Mouse (Mus musculus) T-helper 1 cell (primary cell): Measurements from ENCODE around the gene Spin1.
"Not testable (repeated sequence)": the region's sequence is repeated elsewhere in the genome, so short reads cannot be mapped to it uniquely, and the experiment has no call there.

ENCODE experiments used
- in situ Hi-C: fragments of 300-600 bp; cut with MboI, MseI; formaldehyde crosslinking; loops from one replicate; pipeline ENCODE4 v1.15.1; 2025; ENCODE audit warnings: high pct_unique_total_duplicates

Gene Spin1

GRCm38 (mm10) chr13:51094323-51095195 lies 6.1 kb upstream of the Spin1 start:
- in situ Hi-C loops, result loop anchor here (10.0 kb wide), 1 partner anchor 130 kb away; no protein-coding TSS in a partner anchor

GRCm38 (mm10) chr13:51095196-51095715 lies 5.4 kb upstream of the Spin1 start:
- in situ Hi-C loops, result loop anchor here (10.0 kb wide), 1 partner anchor 130 kb away; no protein-coding TSS in a partner anchor

DNA sequence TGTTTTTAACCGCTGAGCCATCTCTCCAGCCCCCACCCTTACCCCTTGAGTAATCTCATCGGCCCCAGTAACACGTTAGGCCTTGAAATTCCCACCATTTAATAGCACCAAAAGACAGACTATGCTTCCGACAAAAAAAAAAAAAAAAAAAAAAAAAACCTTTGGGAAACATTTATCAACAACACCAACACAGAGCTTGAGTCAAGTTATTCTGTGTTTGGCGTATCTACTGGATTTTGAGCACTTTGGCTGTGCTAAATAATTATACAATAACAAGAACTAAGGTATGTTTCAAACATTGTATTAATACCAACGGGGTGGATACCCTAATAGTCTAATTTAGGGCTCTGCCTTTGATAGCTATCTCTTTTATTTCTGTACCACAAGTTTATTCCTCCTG lies 4.0 kb upstream of the Spin1 start:
- in situ Hi-C loops, result loop anchor here (10.0 kb wide), 1 partner anchor 132 kb away; no protein-coding TSS in a partner anchor

- in situ Hi-C loops, result loop anchor here (10.0 kb wide), 2 partner anchors 135 to 315 kb away; no protein-coding TSS in a partner anchor
Measured at GRCm38 (mm10) chr13:51099560-51100232, 984 bp upstream of the Spin1 start.

DNA sequence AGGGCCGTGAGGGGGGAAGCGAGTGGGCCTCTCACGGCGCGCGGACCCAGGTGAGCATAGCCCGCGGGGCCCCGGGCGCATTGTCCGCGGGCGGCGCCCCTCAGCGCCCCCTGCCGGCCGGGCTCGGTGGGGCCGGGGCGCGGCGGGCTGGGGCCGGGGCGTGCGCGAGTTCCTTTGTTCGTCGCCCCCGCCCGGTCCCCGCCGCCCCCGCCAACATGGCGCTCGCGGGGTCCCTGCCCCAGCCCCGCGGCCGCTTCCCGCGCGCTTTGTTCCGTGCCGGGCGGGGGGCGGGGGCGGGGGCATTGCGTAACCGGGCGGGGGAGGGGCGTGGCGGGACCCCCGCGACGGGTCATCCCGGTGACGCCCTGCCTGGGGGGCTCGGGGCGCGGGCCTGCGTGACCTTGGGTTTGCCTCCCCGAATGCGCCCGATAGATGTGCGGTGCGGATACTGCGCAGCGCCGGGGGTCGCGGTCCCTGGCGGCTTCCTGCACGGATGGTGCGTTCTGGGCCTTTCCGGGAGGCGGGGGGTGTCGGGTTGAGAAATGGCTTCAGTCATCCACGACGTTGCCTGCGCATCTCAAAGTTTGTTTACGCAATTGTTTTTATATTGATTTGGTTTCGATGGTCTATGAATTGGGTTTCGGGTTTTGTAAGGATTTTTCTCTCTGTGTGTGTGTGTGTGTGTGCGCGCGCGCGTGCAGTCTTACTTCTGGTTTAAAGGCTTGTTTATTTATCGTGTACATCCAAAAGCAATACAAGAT lies 516 bp downstream of the Spin1 start:
- in situ Hi-C loops, result loop anchor here (10.0 kb wide), 1 partner anchor 314 kb away; no protein-coding TSS in a partner anchor

DNA sequence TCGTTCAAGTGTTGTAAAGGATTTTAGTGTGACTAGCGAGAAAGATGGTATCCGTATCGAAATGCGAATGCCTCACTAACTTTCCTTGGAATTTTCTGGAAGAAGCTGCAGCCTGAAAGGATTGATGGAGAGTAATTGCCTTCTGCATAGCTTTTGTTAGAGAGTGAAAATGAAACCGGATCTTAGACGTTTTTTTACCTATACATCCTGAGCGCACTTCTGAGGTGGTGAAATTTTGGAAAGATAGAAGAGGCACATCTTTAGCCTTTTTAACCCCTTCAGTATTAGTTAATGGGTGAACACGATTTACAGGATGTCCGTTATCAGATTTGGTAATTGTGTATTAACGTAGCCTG lies 1.1 kb downstream of the Spin1 start:
- in situ Hi-C loops, result loop anchor here (10.0 kb wide), 1 partner anchor 313 kb away; no protein-coding TSS in a partner anchor

- in situ Hi-C loops, result loop anchor here (10.0 kb wide), 1 partner anchor 312 kb away; no protein-coding TSS in a partner anchor
Measured at GRCm38 (mm10) chr13:51103111-51103725, 2.5 kb downstream of the Spin1 start.

DNA sequence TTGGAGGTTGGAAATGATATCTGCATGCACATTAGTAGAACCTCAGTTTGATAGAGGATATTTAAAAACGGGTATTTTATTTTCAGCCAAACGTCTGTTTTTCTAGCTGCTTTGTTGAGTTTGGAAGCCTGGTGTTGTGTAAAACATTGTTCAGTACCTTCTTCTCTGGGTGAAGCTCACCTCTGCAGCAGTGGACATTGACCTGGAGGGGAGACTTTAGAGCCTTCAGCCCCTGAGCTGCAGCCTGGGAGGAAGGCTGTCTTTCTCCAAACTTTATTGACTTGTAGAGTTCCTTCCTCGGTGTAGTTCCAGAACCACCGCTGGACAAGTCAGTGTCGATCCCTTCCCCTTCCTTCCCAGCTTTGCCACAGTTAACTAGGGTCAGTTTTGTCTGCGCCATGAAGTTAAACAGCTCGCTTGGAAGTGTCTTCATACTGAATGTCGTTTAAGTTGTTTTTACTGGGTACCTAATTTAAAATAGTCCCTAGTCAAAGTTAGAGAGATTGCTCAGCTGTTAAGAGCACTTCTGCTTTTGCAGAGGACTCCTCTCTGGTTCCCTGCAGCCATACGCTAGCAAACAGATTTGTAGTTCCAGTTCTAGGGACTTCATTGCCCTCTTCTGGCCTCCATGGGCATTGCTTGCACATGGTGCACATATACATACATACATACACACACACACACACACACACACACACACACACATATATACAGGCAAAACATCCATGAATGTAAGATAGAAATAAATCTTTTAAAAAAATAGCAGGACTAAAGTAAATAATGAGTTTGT lies 3.4 kb downstream of the Spin1 start:
- in situ Hi-C loops, result loop anchor here (10.0 kb wide), 1 partner anchor 311 kb away; no protein-coding TSS in a partner anchor

GRCm38 (mm10) chr13:51105861-51106655 lies 5.4 kb downstream of the Spin1 start:
- in situ Hi-C loops, result loop anchor here (5.0 to 10.0 kb wide), 2 partner anchors 309 to 541 kb away; partner anchors contain the start of gene Cks2

GRCm38 (mm10) chr13:51106816-51107215 lies 6.1 kb downstream of the Spin1 start:
- in situ Hi-C loops, result loop anchor here (5.0 to 10.0 kb wide), 2 partner anchors 308 to 540 kb away; partner anchors contain the start of gene Cks2

GRCm38 (mm10) chr13:51109517-51109916 lies 8.8 kb downstream of the Spin1 start:
- in situ Hi-C loops, result loop anchor here (5.0 to 10.0 kb wide), 2 partner anchors 305 to 538 kb away; partner anchors contain the start of gene Cks2

- in situ Hi-C loops, result not testable (repeated sequence)
Measured at GRCm38 (mm10) chr13:51114398-51114797, 13.7 kb downstream of the Spin1 start.

GRCm38 (mm10) chr13:51115762-51116161 lies 15.1 kb downstream of the Spin1 start:
- in situ Hi-C loops, result no loop called here

GRCm38 (mm10) chr13:51120734-51121133 lies 20.1 kb downstream of the Spin1 start:
- in situ Hi-C loops, result no loop called here

- in situ Hi-C loops, result no loop called here
Measured at GRCm38 (mm10) chr13:51121966-51122365, 21.3 kb downstream of the Spin1 start.

DNA sequence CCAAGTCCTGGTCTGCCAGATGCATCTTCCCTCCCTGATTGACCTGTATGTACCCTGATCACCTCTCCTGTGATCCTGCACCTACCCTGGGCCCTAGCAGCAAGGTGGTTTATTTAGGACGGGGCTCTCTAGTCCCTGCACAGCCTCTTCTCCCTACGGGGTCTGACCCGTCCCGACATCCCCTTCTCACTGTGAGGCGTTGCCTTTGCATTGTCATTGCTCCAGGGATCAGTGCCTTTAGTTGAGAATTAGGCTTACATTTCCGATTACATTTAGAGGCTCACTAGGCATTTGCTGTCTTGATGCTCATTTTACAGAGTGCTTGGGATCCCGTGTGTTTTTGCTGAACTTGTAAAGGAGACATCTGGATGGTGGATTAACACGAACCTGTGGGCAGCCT lies 22.1 kb downstream of the Spin1 start:
- in situ Hi-C loops, result no loop called here

DNA sequence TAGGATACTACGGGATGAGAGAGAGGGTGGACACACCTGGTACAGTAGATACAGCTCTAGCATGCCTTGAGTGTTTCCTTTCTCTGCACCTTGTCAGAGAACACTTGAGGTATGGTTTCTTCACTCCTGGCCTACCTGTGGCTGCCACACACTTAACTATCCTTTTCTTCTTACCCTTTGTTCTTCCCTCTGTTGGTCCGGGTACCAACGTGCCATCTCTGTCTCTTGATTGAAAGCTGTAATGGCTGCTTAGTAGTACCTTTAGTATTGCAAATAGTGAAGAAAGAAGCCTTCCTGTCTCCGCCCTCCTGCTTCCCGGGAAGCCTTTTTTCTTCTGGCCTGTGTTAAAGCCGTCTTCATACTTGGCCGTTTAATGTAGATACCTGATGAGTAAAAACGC lies 24.7 kb downstream of the Spin1 start:
- in situ Hi-C loops, result no loop called here

DNA sequence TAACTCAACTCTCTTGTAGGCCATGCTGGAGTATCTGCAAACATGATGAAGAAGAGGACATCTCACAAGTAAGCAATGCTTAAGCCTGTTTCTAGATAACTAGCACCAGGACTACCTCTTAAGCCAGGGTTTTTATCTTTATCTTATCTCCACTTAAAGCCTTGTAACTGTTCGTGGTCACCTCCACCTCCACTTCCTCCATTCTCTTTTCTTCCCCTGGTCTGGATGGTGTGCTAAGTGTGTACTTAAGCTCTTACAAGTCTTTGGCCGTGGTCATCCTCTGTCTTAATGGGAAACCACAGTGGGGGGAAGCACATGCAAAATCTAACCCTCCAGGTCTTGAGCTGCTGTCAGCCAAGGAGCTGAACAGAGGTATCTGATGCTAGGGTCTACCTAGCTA lies 27.2 kb downstream of the Spin1 start:
- in situ Hi-C loops, result no loop called here

DNA sequence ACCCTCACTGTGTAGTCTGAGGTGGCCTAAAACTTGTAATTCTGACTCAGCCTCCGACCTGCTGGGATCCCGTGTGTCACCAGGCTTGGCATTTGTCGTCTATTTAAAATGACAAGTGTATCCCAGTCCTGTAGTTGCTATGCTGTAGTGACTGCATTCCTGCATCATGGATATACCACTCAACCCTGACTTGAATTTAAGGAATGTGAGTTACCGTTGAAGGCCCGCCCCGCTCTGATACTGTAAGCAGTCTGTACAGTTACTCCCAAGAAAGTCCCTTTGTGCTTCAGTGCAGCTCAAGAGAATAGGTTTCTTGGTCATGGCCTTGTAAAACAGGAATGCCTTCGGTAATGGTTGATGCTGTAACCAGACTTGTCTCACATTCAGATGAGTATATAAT lies 27.7 kb downstream of the Spin1 start:
- in situ Hi-C loops, result no loop called here
